Mouse (Mus musculus): Measurements from ENCODE around the gene Wdfy1. TPM values are rescaled to one million over a fixed set of nuclear protein-coding genes. Genes with fewer than 3 reads are reported as not detected.
A peak's percentile ranks its signal among the peaks of the same experiment; 100 is the strongest.

Wdfy1 gene
- polyA plus RNA-seq, 1 experiment from 2014 or later: 48.0 TPM

- H3K36me3 ChIP-seq: no peaks in the 10 kb centered on the region
- peak overlapping the region; percentile 82 for H3K4me2 ChIP-seq (replicated peaks)
- no peak overlapping the region for H3K27ac ChIP-seq (replicated peaks)
- H3K27me3 ChIP-seq: no peaks in the 10 kb centered on the region
- 0 out of 2 replicates have a peak, but pooled peaks have one; percentile 29 for ATAC-seq (ENCODE audit: insufficient number of reproducible peaks, low FRiP score, low TSS enrichment, low read depth)
- no peaks in the 10 kb centered on the region for H3K9me3 ChIP-seq (replicated peaks)
- H3K4me1 ChIP-seq: peaks cover 21% of the 10 kb centered on the region
- 7% methylated on average over 11 of the region's 11 CpGs for WGBS
- H3K4me3 ChIP-seq (replicated peaks): peak overlapping the region; percentile 92
- H3K9ac ChIP-seq: peak overlapping the region; percentile 79; the same call in 1 of the 2 replicates
Observed at GRCm38 (mm10) chr1:79760656-79761055, 15.3 kb downstream of the Wdfy1 start.

GRCm38 (mm10) chr1:79759436-79759972 lies 16.4 kb downstream of the Wdfy1 start:
- Histone ChIP-seq H3K9me3 (replicated peaks) (no peaks in the 10 kb centered on the region), H3K27me3 (no peaks in the 10 kb centered on the region), H3K4me3 (replicated peaks) (no peak overlapping the region), H3K4me1 (peaks cover 21% of the 10 kb centered on the region), H3K36me3 (no peaks in the 10 kb centered on the region), H3K4me2 (replicated peaks) (0 out of 2 replicates have a peak overlapping the region, but pooled peaks have one; percentile 82), H3K9ac (no peak overlapping the region), H3K27ac (replicated peaks) (no peak overlapping the region)
- 62% methylated on average over 5 of the region's 5 CpGs for WGBS
- ATAC-seq (ENCODE audit: insufficient number of reproducible peaks, low FRiP score, low TSS enrichment, low read depth): 0 out of 2 replicates have a peak, but pooled peaks have one; percentile 12

- Histone ChIP-seq H3K9me3 (replicated peaks) (no peaks in the 10 kb centered on the region), H3K27ac (replicated peaks) (no peak overlapping the region), H3K9ac (no peak overlapping the region), H3K36me3 (no peaks in the 10 kb centered on the region), H3K27me3 (no peaks in the 10 kb centered on the region), H3K4me1 (peaks cover 21% of the 10 kb centered on the region), H3K4me3 (replicated peaks) (no peak overlapping the region), H3K4me2 (replicated peaks) (no peak overlapping the region)
- ATAC-seq (ENCODE audit: insufficient number of reproducible peaks, low FRiP score, low TSS enrichment, low read depth): no peak
- WGBS: 51% methylated on average over 2 of the region's 2 CpGs
Observed at GRCm38 (mm10) chr1:79759006-79759405, 16.9 kb downstream of the Wdfy1 start.

GRCm38 (mm10) chr1:79757597-79757996 lies 18.3 kb downstream of the Wdfy1 start:
- Histone ChIP-seq H3K27ac (replicated peaks) (no peak overlapping the region; the same call in 1 of the 2 replicates), H3K27me3 (no peaks in the 10 kb centered on the region)
- WGBS: 75% methylated on average over 4 of the region's 4 CpGs

GRCm38 (mm10) chr1:79757161-79757560 lies 18.8 kb downstream of the Wdfy1 start:
- no peak overlapping the region for H3K4me2 ChIP-seq (replicated peaks)
- ATAC-seq (ENCODE audit: insufficient number of reproducible peaks, low FRiP score, low TSS enrichment, low read depth): no peak
- H3K4me1 ChIP-seq: peaks cover 19% of the 10 kb centered on the region
- no peaks in the 10 kb centered on the region for H3K36me3 ChIP-seq
- WGBS: 55% methylated on average over 7 of the region's 7 CpGs
- no peak overlapping the region for H3K9ac ChIP-seq
- no peak overlapping the region for H3K4me3 ChIP-seq (replicated peaks)
- no peaks in the 10 kb centered on the region for H3K9me3 ChIP-seq (replicated peaks)
- no peaks in the 10 kb centered on the region for H3K27me3 ChIP-seq
- no peak overlapping the region; the same call in 1 of the 2 replicates for H3K27ac ChIP-seq (replicated peaks)

More at GRCm38 (mm10) chr1:79757597-79757996, 18.3 kb downstream of the Wdfy1 start:
- peaks cover 21% of the 10 kb centered on the region for H3K4me1 ChIP-seq
- no peak for ATAC-seq (ENCODE audit: insufficient number of reproducible peaks, low FRiP score, low TSS enrichment, low read depth)
- no peaks in the 10 kb centered on the region for H3K36me3 ChIP-seq
- no peak overlapping the region for H3K4me2 ChIP-seq (replicated peaks)
- H3K9me3 ChIP-seq (replicated peaks): no peaks in the 10 kb centered on the region
- H3K9ac ChIP-seq: no peak overlapping the region
- no peak overlapping the region for H3K4me3 ChIP-seq (replicated peaks)

- Histone ChIP-seq H3K4me2 (replicated peaks) (no peak overlapping the region), H3K4me1 (peaks cover 15% of the 10 kb centered on the region), H3K4me3 (replicated peaks) (no peak overlapping the region), H3K27ac (replicated peaks) (0 out of 2 replicates have a peak overlapping the region, but pooled peaks have one; percentile 22), H3K9me3 (replicated peaks) (no peaks in the 10 kb centered on the region), H3K9ac (no peak overlapping the region), H3K36me3 (no peaks in the 10 kb centered on the region), H3K27me3 (no peaks in the 10 kb centered on the region)
- 84% methylated on average over 5 of the region's 5 CpGs for WGBS
- no peak for ATAC-seq (ENCODE audit: insufficient number of reproducible peaks, low FRiP score, low TSS enrichment, low read depth)
Observed at GRCm38 (mm10) chr1:79756417-79756816, 19.5 kb downstream of the Wdfy1 start.

GRCm38 (mm10) chr1:79755376-79755775 lies 20.6 kb downstream of the Wdfy1 start:
- no peak for ATAC-seq (ENCODE audit: insufficient number of reproducible peaks, low FRiP score, low TSS enrichment, low read depth)
- no peak overlapping the region for H3K9ac ChIP-seq
- no peaks in the 10 kb centered on the region for H3K9me3 ChIP-seq (replicated peaks)
- H3K27me3 ChIP-seq: no peaks in the 10 kb centered on the region
- H3K4me3 ChIP-seq (replicated peaks): no peak overlapping the region
- H3K4me2 ChIP-seq (replicated peaks): no peak overlapping the region
- H3K27ac ChIP-seq (replicated peaks): no peak overlapping the region
- WGBS: 35% methylated on average over 2 of the region's 2 CpGs
- 0 out of 2 replicates have a peak, but pooled peaks cover 9% of the 10 kb centered on the region for H3K4me1 ChIP-seq
- H3K36me3 ChIP-seq: no peaks in the 10 kb centered on the region

GRCm38 (mm10) chr1:79754936-79755335 lies 21.0 kb downstream of the Wdfy1 start:
- no peak overlapping the region for H3K9ac ChIP-seq
- H3K4me3 ChIP-seq (replicated peaks): no peak overlapping the region
- no peak for ATAC-seq (ENCODE audit: insufficient number of reproducible peaks, low FRiP score, low TSS enrichment, low read depth)
- no peaks in the 10 kb centered on the region for H3K9me3 ChIP-seq (replicated peaks)
- no peak overlapping the region for H3K27ac ChIP-seq (replicated peaks)
- no peaks in the 10 kb centered on the region for H3K36me3 ChIP-seq
- H3K27me3 ChIP-seq: no peaks in the 10 kb centered on the region
- 82% methylated on average over 3 of the region's 3 CpGs for WGBS
- H3K4me2 ChIP-seq (replicated peaks): no peak overlapping the region
- H3K4me1 ChIP-seq: 0 out of 2 replicates have a peak, but pooled peaks cover 9% of the 10 kb centered on the region

- Histone ChIP-seq H3K4me2 (replicated peaks) (no peak overlapping the region), H3K4me1 (no peaks in the 10 kb centered on the region), H3K27me3 (no peaks in the 10 kb centered on the region), H3K4me3 (replicated peaks) (no peak overlapping the region), H3K36me3 (no peaks in the 10 kb centered on the region), H3K9me3 (replicated peaks) (no peaks in the 10 kb centered on the region), H3K27ac (replicated peaks) (no peak overlapping the region), H3K9ac (no peak overlapping the region)
- ATAC-seq (ENCODE audit: insufficient number of reproducible peaks, low FRiP score, low TSS enrichment, low read depth): no peak
- 87% methylated on average over 3 of the region's 3 CpGs for WGBS
Observed at GRCm38 (mm10) chr1:79753456-79753855, 22.5 kb downstream of the Wdfy1 start.

- Histone ChIP-seq H3K9ac (no peak overlapping the region), H3K9me3 (replicated peaks) (no peaks in the 10 kb centered on the region), H3K4me2 (replicated peaks) (no peak overlapping the region), H3K27ac (replicated peaks) (no peak overlapping the region), H3K36me3 (no peaks in the 10 kb centered on the region), H3K27me3 (no peaks in the 10 kb centered on the region), H3K4me3 (replicated peaks) (no peak overlapping the region), H3K4me1 (no peaks in the 10 kb centered on the region)
- WGBS: 80% methylated on average over 4 of the region's 4 CpGs
- no peak for ATAC-seq (ENCODE audit: insufficient number of reproducible peaks, low FRiP score, low TSS enrichment, low read depth)
Observed at GRCm38 (mm10) chr1:79752714-79753340, 23.1 kb downstream of the Wdfy1 start.

GRCm38 (mm10) chr1:79752015-79752695 lies 23.8 kb downstream of the Wdfy1 start:
- 73% methylated on average over 7 of the region's 7 CpGs for WGBS
- Histone ChIP-seq H3K9ac (no peak overlapping the region), H3K27ac (replicated peaks) (no peak overlapping the region), H3K4me3 (replicated peaks) (no peak overlapping the region), H3K4me2 (replicated peaks) (no peak overlapping the region), H3K9me3 (replicated peaks) (no peaks in the 10 kb centered on the region), H3K4me1 (no peaks in the 10 kb centered on the region), H3K36me3 (no peaks in the 10 kb centered on the region), H3K27me3 (no peaks in the 10 kb centered on the region)
- no peak for ATAC-seq (ENCODE audit: insufficient number of reproducible peaks, low FRiP score, low TSS enrichment, low read depth)
